Mouse (Mus musculus): ENCODE results near the gene Mtch1.

GRCm38 (mm10) chr17:29384850-29385438, 37.2 kb upstream of the Mtch1 start:
- TF ChIP-seq CTCF (IDR thresholded peaks at IDR 0.05; ENCODE audit: low read depth) (no peak), EP300 (optimal IDR thresholded peaks at IDR 0.05) (no peak)

Measured in stomach, postnatal 0 days (tissue).